Mouse (Mus musculus) adrenal gland, postnatal 36 days (tissue): ENCODE data around the gene Col25a1. TPM values are rescaled to one million over a fixed set of nuclear protein-coding genes. Genes with fewer than 3 reads are reported as not detected.

ENCODE experiments used
- DNase-seq, 2 experiments: peaks; one replicate each; pipeline ENCODE4 v3.0.0; 2021; ENCODE audit warnings: mixed read lengths in 1 of 2
- total RNA-seq, 2 experiments: library from RNA; stranded (reverse); gene quantifications; 2 replicates each; pipeline ENCODE4 v1.2.3; 2021

Col25a1 gene
- total RNA-seq, 2 experiments from 2014 or later, result 2.7 to 9.2 TPM

DNA sequence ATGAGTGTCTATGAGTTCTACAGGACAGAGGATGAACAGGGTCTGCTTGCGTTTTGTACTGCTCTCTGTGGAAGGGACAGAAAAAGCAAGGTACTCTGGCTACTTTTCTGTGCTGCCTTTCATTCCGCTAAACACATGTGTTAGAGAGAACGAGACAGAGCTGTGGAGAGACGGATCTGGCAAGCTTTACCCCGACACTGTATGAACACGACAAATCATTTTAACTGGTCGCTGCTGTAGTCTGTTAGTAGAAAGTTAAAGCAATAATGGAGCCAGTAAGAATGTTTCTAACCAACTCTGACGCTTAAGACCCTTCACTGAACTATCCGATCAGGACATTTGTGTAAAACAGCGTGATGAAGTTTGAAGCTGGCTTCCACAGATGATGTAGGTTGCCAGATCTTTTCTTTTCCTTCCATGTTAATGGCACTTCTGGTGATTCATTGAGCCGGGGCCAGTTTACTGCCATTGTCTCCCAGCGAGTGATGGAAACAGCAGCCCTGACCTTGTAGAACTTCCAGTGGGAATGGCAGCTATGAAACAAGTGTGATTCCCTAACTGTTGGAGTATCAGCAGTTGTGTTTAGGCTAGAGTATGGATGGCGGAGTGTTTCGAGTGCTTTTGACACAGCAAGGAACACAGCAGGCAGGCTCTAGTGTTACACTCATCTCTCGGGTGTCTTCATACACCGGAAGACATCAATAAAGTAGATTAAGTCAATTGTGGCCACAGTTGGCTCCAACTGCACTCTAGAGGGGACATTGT is 437.2 kb downstream of the Col25a1 start:
- DNase-seq, result peak; percentile 33 to 41

DNA sequence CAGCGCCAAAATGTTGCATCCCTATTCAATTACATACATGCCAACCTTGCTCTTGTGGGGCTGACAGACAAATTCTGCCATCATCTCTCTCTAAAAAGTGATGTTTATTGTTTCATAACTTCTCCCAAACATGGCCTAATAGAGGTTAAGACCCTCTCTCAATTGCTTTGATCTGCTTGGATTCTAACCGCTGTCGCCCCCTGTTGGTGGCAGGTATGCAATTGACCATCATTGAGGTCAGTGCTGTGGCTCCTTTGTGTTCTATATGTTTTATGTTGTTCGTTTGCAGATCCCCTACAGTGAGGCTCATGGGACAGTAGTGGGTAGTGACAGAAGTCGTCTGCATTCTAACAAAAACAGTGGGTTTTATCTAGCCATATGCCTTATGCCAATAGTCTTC is 441.9 kb downstream of the Col25a1 start:
- DNase-seq, result peak in 1 of 2 experiments; percentile 9

DNA sequence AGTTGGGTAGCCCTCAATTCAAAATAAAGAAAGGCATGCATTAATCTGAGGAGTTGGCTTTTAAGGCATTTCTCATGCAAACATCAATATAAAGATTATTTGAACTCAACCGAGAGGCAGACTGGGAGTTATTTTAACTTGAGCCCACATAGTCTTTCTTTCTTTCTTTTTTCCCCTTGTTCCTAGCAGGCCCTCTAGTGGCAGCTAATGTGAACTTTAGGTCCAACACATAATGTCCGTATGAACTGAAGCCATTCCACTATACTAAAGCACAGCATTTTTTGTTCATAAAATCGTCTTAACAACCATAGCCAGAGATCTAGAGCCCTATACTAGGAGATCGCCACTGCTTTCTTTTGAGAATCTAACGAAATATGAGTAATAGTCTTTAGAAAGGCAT is 443.4 kb downstream of the Col25a1 start:
- DNase-seq, result peak; percentile 31 to 60

DNA sequence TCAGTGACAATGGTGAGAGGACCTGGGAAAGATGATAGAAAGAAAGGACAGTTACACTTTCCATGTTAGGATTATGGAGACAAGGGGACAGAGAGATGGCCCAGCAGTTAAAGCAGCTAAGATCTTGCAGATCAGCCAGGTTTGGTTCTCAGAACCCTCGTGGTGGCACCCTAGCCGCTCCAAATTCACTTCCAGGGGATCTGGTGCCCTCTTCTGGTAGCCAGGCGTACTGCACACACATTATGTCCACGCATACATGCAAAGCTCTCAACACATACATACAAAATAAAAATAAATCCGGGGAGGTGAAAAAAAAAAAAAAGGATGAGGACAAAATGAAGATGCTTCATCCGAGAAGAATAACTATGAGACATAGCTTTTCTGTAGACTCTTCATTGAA is 445.4 kb downstream of the Col25a1 start:
- DNase-seq, result peak; percentile 20 to 21

DNA sequence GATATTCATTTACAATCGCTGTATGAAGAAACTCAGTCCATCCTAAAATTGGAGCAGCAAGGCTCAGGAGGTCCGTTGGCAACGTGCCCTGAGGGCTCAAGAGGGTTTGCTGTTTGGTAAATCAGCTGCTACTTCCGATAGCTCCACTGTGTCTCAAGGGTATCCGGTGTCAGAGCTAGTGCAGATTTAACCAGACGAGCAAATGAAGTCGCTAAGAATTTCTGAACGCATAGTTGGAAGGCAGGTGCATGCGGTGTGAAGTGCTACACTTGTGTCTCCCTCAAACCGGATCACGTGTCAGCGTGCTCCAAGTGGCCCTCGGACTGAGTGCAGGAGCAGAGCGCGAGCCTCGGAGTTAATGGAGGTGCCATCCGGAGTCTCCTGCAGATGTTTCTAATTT is 448.2 kb downstream of the Col25a1 start:
- no peak for DNase-seq

DNA sequence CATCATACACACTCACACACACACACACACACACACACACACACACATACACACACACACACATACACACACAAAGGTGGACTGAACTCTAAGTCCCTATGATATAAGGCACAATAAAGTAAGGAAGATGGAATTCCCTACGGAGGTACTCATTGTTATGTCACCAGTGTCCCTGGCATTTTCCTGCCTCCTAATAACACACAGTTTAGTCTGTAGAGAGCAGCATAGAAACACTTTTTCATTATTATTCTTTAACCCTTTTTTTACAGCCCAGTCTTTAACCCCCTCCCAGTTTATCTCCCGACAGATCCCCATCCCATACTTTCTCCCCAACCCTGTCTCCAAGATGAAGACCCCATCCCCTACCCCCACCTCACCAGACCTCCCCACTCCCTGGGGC is 450.3 kb downstream of the Col25a1 start:
- peak; percentile 8 to 22 for DNase-seq

DNA sequence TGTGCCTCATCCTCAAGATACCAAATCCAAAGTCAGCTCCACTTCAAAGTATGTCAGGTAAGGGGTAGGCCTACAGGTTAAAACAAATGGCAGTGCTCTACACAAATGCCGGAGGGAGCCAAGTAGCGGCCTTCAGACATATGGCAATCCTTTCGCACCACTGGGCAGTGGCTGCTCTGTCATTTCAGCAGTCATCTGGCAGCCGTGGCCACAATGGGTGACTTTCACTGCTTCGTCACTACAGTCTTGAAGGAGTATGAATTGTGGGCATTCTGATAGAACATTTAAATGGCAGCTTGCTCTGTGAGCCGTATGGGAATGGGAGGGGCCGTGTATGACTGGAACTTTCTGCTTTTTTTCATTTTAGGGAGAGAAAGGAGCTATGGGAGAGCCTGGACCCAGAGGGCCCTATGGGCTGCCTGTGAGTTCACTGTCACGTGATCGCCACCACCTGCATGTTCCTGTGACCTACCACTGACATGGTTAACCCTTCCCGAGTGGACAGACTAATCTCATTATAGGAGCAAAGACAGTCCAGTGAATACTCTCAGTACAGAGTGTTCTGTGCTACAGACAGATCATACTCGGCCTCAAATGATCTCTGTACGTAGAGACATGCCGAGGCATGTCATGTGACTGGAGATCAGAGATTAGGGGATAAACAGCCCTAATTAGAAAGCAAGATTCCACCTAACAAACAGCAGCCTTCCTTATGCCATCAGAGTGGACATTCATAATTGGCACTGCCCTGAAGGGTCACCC is 451.8 kb downstream of the Col25a1 start:
- peak in 1 of 2 experiments; percentile 10 for DNase-seq

DNA sequence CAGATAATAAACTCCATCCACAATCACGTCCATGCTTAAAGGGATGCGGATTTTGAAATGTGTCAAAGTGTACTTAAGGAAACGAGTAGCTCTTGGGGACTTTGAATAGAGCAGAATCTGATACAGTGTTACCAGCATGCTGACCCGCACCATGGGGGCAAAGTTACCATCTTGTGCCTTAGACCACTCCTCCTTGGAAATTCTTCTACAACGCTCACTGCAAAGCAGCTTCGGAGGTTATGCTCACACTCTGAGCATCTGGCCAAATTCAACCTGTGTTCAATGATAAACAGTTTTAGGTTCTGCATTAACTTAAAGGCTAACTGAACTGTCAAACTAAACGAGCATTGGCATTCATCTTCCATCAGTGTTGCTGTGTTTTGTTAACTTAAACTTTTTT is 452.7 kb downstream of the Col25a1 start:
- DNase-seq, result no peak

DNA sequence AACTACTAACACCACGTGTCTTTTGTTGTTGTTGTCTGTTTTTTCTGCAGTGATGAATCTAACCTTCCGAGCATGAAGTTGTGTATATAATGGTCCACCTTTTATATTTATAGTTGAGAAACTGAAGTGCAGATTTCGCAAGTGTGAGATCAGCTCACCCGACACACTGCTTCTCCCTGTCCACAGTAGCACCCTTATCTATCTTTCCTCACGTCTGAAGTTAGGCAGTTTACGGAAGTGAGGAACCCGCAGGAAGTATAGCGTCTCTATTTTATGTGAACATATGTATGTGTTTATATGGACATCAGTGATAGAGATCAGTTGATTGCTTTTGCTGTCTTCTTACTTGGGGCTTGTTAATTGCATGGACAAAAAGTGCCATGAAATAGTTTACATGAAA is 463.7 kb downstream of the Col25a1 start:
- no peak for DNase-seq

DNA sequence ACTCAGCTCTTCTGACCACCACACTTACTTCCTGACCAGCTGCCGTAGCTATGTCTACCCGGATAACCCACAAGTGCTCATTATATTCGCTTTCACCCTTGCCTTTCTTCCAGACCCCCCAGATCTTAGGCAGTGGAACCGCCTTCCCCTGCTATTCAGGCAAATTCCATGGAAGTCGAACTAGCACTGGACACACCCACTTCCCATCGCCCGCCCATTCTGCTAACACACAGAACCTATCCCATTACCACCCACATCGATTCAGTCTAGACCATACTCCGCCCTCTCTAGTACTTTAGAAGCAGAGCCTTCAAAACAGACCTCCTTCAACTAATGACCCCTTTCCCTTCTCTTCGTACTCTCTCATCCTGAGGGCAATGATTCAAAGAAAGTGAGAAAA is 470.2 kb downstream of the Col25a1 start:
- DNase-seq, result no peak

DNA sequence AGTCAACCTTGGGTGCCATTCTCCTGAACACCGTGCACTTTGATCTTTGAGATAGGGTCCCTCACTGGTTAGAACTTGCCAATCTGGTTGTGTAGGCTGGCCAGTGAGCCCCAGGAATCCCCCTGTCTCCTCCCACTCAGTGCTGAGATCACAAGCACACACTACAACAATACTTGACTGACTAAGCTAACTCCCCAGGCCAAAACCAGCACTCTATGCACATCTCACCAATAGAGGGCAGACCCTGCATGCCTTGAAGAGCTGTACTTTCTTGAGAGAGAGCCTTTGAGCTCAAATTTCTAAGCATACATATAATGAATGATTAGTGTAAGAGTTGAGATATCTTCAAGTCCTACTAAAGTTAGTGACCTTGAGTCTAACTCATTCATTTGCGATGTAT is 476.6 kb downstream of the Col25a1 start:
- DNase-seq, result peak; percentile 40 to 55

DNA sequence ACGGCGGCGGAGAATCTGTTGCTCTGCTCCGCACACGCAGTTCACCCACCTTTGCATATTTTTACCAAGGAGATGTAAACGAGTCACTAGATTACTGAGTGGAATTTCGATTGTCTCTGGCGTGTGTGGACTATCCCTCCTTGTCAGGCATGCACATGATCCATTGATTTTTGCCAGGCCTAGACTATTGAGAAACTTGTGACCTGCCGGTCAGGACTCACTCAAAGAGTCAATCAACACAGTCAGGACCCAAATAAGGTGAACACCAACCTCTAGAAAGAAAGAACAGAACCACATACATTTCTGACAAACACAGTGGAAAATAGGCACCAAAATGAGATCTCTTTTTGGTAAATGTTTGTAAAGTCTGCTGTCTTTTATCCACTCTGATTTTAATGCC is 483.1 kb downstream of the Col25a1 start:
- DNase-seq, result no peak

DNA sequence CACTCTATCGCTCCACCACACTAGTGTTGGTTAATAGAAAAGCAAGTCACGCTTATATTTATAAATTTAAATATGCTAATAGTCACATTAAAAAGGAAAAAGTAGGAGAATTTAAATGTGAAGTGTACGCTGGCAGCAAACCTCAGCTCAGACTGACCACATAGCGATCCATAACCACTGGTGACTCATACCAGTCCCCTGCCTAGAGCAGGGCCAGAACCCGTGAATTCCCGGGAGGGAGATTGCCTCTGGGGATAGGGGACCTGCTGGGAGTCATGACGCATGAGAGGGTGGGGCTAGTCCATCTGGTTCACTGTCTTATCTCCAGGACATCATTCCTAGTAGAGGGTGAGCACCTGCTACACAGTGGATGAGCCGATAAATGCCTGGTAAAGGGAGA is 484.3 kb downstream of the Col25a1 start:
- DNase-seq, result no peak

DNA sequence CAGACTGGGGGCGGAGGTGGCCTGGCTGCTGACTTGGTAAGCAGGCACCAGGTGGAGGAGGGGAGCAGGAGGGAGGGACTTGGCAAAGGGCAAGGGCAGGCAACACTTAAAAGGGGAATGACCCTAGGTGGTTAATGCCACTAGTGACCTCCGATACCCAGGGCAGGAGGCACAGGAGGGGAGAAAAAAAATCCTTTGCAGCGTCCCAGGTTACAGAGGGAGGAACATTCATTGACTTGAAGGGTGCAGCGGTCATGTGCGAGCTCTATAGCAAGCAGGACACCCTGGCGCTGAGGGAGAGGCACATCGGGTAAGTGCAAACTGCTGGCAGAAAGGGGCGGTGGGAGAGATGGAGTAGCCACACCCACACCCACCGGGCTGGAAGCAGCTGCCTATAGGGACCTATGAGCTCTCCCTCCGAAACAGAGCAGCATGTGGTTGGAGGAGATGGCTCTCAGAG is 486.2 kb downstream of the Col25a1 start, which contains the start of gene Etnppl:
Gene Etnppl (plus strand): TSS at position 10 of the 460 bp plus-strand sequence.
- peak; percentile 54 to 60 for DNase-seq

DNA sequence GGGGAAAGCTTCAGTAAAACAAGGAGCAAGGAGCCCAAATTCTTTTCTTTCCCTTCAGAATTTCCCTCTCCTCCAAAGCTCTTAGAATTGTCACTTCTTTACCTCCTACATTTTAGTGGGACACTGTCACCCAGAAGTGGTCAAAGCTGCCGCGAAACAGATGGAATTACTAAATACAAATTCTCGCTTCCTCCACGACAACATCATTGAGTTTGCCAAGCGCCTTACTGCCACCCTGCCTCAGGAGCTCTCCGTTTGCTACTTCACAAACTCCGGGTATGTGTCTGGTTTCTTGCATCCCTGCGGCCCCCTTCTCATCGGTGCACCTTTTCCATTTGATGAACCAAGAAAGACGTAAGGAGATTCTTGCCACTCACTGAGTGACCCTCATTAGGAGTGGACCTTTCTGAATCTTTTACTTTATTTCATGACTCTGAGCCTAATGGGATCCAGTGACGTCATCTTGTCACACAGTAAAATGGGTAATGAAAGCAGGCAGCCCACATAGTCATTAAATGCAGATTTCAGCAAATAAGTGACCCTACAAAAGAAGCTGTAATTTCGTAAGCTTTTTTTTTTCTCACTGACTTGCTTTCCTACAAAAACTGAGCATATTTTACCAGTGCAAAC is 489.3 kb downstream of the Col25a1 start:
- no peak for DNase-seq

DNA sequence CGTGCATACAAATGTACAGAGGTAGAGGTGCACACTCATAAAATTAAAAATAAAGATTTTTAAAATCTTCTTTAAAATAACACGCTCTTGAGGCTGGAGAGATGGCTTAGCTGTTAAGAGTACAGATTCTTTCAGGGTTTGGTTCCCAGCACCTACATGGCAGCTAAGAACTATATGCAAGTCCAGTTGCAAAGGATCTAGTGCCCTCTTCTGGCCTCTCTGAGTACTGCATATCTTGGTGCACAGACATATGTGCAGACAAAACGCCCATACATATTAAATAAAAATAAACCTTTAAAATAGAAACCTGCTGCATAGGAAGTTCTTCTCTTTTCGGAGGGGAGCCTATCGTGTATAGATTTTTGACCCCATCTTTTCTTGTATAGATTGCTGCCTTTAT is 497.1 kb downstream of the Col25a1 start:
- DNase-seq, result no peak

DNA sequence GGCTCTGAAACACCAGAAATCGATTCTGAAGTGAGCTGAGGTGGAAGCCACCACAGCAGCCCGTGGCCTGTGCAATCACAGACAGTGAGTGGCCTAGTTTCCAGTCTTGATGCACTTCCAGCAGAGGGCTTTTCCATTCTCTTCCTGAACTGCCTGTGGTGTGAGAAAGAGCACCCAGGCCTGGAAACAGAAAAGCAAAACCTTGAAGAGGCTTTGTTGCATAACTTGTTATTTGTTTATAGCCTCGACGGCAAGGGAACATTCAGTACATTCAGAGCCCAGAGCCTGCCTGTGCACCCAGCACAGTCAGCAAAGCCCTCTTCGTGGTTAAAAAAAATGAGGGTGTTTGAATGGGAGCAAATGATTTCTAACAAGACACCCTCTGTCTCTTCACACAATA is 502.6 kb downstream of the Col25a1 start:
- DNase-seq, result peak; percentile 17 to 28

DNA sequence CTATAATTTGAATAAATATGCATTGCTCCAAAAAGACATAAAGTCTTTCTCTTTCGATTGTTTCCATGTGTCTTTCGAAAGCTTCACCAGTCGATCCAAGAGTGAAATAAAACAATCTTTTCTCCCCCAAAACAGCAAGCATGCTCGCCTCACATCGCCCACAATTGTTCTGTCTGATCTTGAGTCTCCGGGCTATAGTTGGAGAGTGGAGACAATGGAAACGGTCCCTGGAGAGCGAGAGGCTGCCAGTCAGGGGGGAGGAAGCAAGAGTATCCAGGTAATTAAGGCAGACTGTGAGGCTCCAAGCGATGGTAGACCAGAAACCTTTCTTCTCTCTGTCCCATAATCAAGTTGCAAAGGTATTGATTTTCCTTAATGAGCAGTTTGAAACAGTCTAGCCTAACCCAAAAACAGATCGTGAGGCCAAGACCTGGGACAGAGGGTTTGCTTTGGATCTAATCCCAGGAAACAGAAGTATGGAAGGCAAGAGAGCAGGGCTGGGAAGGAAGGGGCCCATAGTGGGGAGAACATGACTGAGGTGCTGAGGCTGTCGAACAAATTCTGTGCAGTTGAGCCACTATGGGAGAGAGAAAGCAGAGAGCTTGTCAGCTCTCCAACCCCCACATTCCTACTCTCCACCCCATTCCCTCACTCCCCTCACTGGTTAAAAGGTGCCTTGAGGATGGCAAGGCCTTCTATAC is 515.0 kb downstream of the Col25a1 start:
- DNase-seq, result no peak
